Mouse (Mus musculus) c-Kit-positive CD71-positive TER-119-negative erythroid progenitor cells, embryonic 14.5 days (primary cell): ENCODE measurements around the gene Med24.
A peak's percentile ranks its signal among the peaks of the same experiment; 100 is the strongest.

Source experiments
- DNase-seq: peaks from one replicate; pipeline ENCODE4 v3.0.0-alpha.2; 2013; ENCODE audit warnings: low read depth

Gene Med24

GRCm38 (mm10) chr11:98729119-98729588, at the start of gene Med24:
Gene Med24 (minus strand): TSS chr11:98729435.
- DNase-seq = peak; percentile 88

- no peak for DNase-seq
Measured at GRCm38 (mm10) chr11:98777888-98778287, 48.7 kb upstream of the Med24 start.

- DNase-seq = no peak
Measured at GRCm38 (mm10) chr11:98776843-98777590, 47.8 kb upstream of the Med24 start.

GRCm38 (mm10) chr11:98776052-98776764, 47.0 kb upstream of the Med24 start:
- no peak for DNase-seq

GRCm38 (mm10) chr11:98775348-98776051, 46.3 kb upstream of the Med24 start:
- DNase-seq = peak; percentile 88

GRCm38 (mm10) chr11:98774582-98775347, 45.5 kb upstream of the Med24 start, which contains the start of gene Nr1d1:
Gene Nr1d1 (minus strand): TSS chr11:98775333.
- no peak for DNase-seq

GRCm38 (mm10) chr11:98773635-98774295, 44.5 kb upstream of the Med24 start:
- DNase-seq = peak; percentile 99

- no peak for DNase-seq
Measured at GRCm38 (mm10) chr11:98772667-98773171, 43.5 kb upstream of the Med24 start.

- DNase-seq = no peak
Measured at GRCm38 (mm10) chr11:98771844-98772525, 42.8 kb upstream of the Med24 start.

- no peak for DNase-seq
Measured at GRCm38 (mm10) chr11:98771131-98771530, 41.9 kb upstream of the Med24 start.

GRCm38 (mm10) chr11:98770096-98770975, 41.1 kb upstream of the Med24 start:
- no peak for DNase-seq

- no peak for DNase-seq
Measured at GRCm38 (mm10) chr11:98769007-98769954, 40.0 kb upstream of the Med24 start.

- no peak for DNase-seq
Measured at GRCm38 (mm10) chr11:98768127-98769006, 39.1 kb upstream of the Med24 start.

- no peak for DNase-seq
Measured at GRCm38 (mm10) chr11:98767713-98768112, 38.5 kb upstream of the Med24 start.

GRCm38 (mm10) chr11:98767276-98767675, 38.0 kb upstream of the Med24 start:
- DNase-seq = peak; percentile 77

- no peak for DNase-seq
Measured at GRCm38 (mm10) chr11:98766816-98767215, 37.6 kb upstream of the Med24 start.

GRCm38 (mm10) chr11:98766346-98766745, 37.1 kb upstream of the Med24 start:
- DNase-seq = no peak
